Mouse (Mus musculus) myocyte (in vitro differentiated cells): ENCODE data around the gene Gm49354.

Experiments
- CEBPB ChIP-seq: IDR thresholded peaks from 2 replicates; pipeline ENCODE4 v1.6.1; 2011; ENCODE audit warnings: mild to moderate bottlenecking, moderate library complexity; ENCODE audit not compliant: poor library complexity, insufficient read depth, severe bottlenecking
- E2F4 ChIP-seq: IDR thresholded peaks from one replicate; pipeline ENCODE4 v1.6.1; 2011; ENCODE audit warnings: mild to moderate bottlenecking, control low read depth, moderate library complexity; ENCODE audit not compliant: insufficient read depth
- MAX ChIP-seq: IDR thresholded peaks from one replicate; pipeline ENCODE4 v1.6.1; 2011; ENCODE audit warnings: low read depth, mild to moderate bottlenecking, control low read depth
- MYOD1 ChIP-seq, 3 experiments: IDR thresholded peaks; one replicate each; pipeline ENCODE4 v1.6.1; 2011; ENCODE audit warnings: control low read depth in 2 of 3, low read depth in 2 of 3, mild to moderate bottlenecking in 2 of 3, moderate library complexity in 1 of 3; ENCODE audit not compliant: insufficient read length in 2 of 3, control insufficient read depth in 1 of 3
- POLR2A ChIP-seq: IDR thresholded peaks from one replicate; pipeline ENCODE4 v1.6.1; 2011; ENCODE audit warnings: low read depth, mild to moderate bottlenecking, control low read depth, moderate library complexity; ENCODE audit not compliant: insufficient read length
- REST ChIP-seq: IDR thresholded peaks from one replicate; pipeline ENCODE4 v1.6.1; 2011; ENCODE audit warnings: mild to moderate bottlenecking, control low read depth, moderate library complexity; ENCODE audit not compliant: insufficient read depth, insufficient read length
- SRF ChIP-seq: IDR thresholded peaks from one replicate; pipeline ENCODE4 v1.6.1; 2011; ENCODE audit warnings: low read depth; ENCODE audit not compliant: control insufficient read depth, insufficient read length
- TCF3 ChIP-seq: IDR thresholded peaks from one replicate; pipeline ENCODE4 v1.6.1; 2011; ENCODE audit warnings: low read depth, control low read depth; ENCODE audit not compliant: insufficient read length
- USF1 ChIP-seq: IDR thresholded peaks from one replicate; pipeline ENCODE4 v1.6.1; 2011; ENCODE audit warnings: low read depth, mild to moderate bottlenecking, control low read depth, moderate library complexity

GRCm38 (mm10) chr13:59741096-59741495, 40.9 kb downstream of the Gm49354 start:
- no peak for TF ChIP-seq SRF
- no peak for TF ChIP-seq POLR2A
- TF ChIP-seq MAX: no peak
- no peak for TF ChIP-seq E2F4
- no peak for TF ChIP-seq CEBPB
- no peak for TF ChIP-seq USF1
- no peak for TF ChIP-seq MYOD1 (IDR thresholded peaks at IDR 0.05; ENCODE audit: control insufficient read depth in 1 of 3, insufficient read length in 2 of 3, low read depth in 2 of 3)
- TF ChIP-seq TCF3: no peak
- no peak for TF ChIP-seq REST
